Mouse (Mus musculus) liver, embryonic 11.5 days (tissue): ENCODE results near the gene Rnf186. TPM values are rescaled to one million over a fixed set of nuclear protein-coding genes. Genes with fewer than 3 reads are reported as not detected.
A peak's percentile ranks its signal among the peaks of the same experiment; 100 is the strongest.

Experiments
- ATAC-seq: fragments of 200-750 bp; cut with Nextera tagmentation; replicated peaks from 2 replicates; pipeline ENCODE4 v1.8.0; 2017; ENCODE audit warnings: moderate number of reproducible peaks, mild to moderate bottlenecking, moderate TSS enrichment, moderate library complexity; ENCODE audit not compliant: low FRiP score
- DNase-seq: peaks from one replicate; pipeline ENCODE4 v3.0.0-alpha.2; 2017; ENCODE audit warnings: low spot score
- H3K27ac ChIP-seq: fragments of 300-500 bp; sonication (generic); 2 replicates; pipeline ENCODE4 v1.5.1; 2014; ENCODE audit warnings: mild to moderate bottlenecking, low read depth, low read length, control low read depth
- H3K27me3 ChIP-seq: fragments of 300-500 bp; sonication (generic); replicated peaks from 2 replicates; pipeline ENCODE4 v1.6.1; 2014; ENCODE audit warnings: low read length, mixed read lengths; ENCODE audit not compliant: control insufficient read depth, insufficient read depth
- H3K36me3 ChIP-seq: fragments of 300-500 bp; sonication (generic); 2 replicates; pipeline ENCODE4 v1.6.1; 2014; ENCODE audit warnings: mild to moderate bottlenecking, low read length, moderate library complexity, mixed read lengths; ENCODE audit not compliant: control insufficient read depth, insufficient read depth
- H3K4me1 ChIP-seq: fragments of 300-500 bp; sonication (generic); replicated peaks from 2 replicates; pipeline ENCODE4 v1.6.1; 2014; ENCODE audit warnings: low read length, mixed read lengths; ENCODE audit not compliant: control insufficient read depth, insufficient read depth
- H3K4me2 ChIP-seq: fragments of 300-500 bp; sonication (generic); 2 replicates; pipeline ENCODE4 v1.6.1; 2014; ENCODE audit warnings: mild to moderate bottlenecking, control low read depth, moderate library complexity
- H3K4me3 ChIP-seq: fragments of 300-500 bp; sonication (generic); 2 replicates; pipeline ENCODE4 v1.5.1; 2014; ENCODE audit warnings: low read depth, low read length, control low read depth
- H3K9ac ChIP-seq: fragments of 300-500 bp; sonication (generic); 2 replicates; pipeline ENCODE4 v1.6.1; 2014; ENCODE audit warnings: low read depth, low read length, control low read depth
- H3K9me3 ChIP-seq: fragments of 300-500 bp; sonication (generic); 2 replicates; pipeline ENCODE4 v1.6.1; 2016; ENCODE audit warnings: low read length, inconsistent platforms, mixed read lengths; ENCODE audit not compliant: control insufficient read depth
- whole genome bisulfite sequencing: fragments of 180-500 bp; shearing (Covaris S2); extraction: QIAGEN DNeasy Blood & Tissue Kit; methylation state at CpG from one replicate; pipeline ENCODE4 v1.1.7; 2014; 5-methylcytosine and 5-hydroxymethylcytosine counted together
- polyA plus RNA-seq: library from polyadenylated mRNA; unstranded; fragments of >200 nt; fragmentation: Nextera tagmentation; extraction: Ambion mirVana; gene quantifications from 2 replicates; pipeline ENCODE4 v1.2.1, GENCODE M21; 2014

Gene Rnf186
- not detected in 2 replicates for polyA plus RNA-seq

- H3K4me3 ChIP-seq: no peak within 1 kb of the TSS
- H3K4me1 ChIP-seq: peaks cover 3% of the 10 kb centered on the region; the same call in 1 of the 2 replicates
- H3K27ac ChIP-seq: no peak within 1 kb of the TSS
- DNase-seq (no peak), ATAC-seq (no peak)
- H3K36me3 ChIP-seq: no peaks in the 10 kb centered on the region
- whole genome bisulfite sequencing: 74% methylated on average over 13 of the region's 13 CpGs
- H3K9ac ChIP-seq: no peak within 1 kb of the TSS
- H3K4me2 ChIP-seq: no peak within 1 kb of the TSS
- no peaks in the 10 kb centered on the region for H3K27me3 ChIP-seq
- H3K9me3 ChIP-seq: no peaks in the 10 kb centered on the region
Measured at GRCm38 (mm10) chr4:138966866-138967265, at the start of gene Rnf186. TSS of gene Rnf186 (plus strand) at chr4:138967112.

DNA sequence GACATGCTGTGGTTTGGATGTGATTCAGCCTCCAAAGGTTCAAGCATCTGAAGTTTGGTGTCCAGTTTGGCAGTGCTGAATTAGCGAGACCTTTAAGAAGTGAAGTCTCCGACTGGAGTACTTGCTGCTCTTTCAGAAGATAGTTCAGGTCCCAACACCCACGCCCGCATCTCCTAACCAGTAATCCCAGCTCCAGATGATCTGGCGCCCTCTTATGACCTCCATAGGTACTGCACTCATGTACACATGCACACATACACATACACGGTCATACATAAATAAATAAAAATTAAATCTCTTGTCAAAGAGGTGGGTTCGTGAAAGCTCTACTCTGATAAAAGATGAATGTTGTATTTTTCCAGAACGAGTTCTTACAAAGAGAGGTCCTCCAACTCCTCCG, 49.6 kb upstream of the Rnf186 start:
- no peak overlapping the region for H3K9ac ChIP-seq
- no peak overlapping the region for H3K27ac ChIP-seq
- DNase-seq (no peak), ATAC-seq (no peak)
- 73% methylated on average over 9 of the region's 9 CpGs for WGBS
- peaks cover 7% of the 10 kb centered on the region for H3K27me3 ChIP-seq
- H3K9me3 ChIP-seq: no peaks in the 10 kb centered on the region
- H3K4me3 ChIP-seq: no peak overlapping the region
- peaks cover 6% of the 10 kb centered on the region; the same call in 1 of the 2 replicates for H3K4me1 ChIP-seq
- no peak overlapping the region for H3K4me2 ChIP-seq
- H3K36me3 ChIP-seq: no peaks in the 10 kb centered on the region

- H3K27ac ChIP-seq: no peak overlapping the region
- H3K4me2 ChIP-seq: peak overlapping the region; percentile 32; the same call in 1 of the 2 replicates
- no peak for ATAC-seq
- no peak overlapping the region for H3K4me3 ChIP-seq
- H3K27me3 ChIP-seq: peaks cover 7% of the 10 kb centered on the region
- H3K4me1 ChIP-seq: no peaks in the 10 kb centered on the region
- 41% methylated on average over 20 of the region's 20 CpGs for WGBS
- H3K9ac ChIP-seq: no peak overlapping the region
- no peak for DNase-seq
- H3K36me3 ChIP-seq: no peaks in the 10 kb centered on the region
- H3K9me3 ChIP-seq: no peaks in the 10 kb centered on the region
Measured at GRCm38 (mm10) chr4:138921254-138922130, 45.4 kb upstream of the Rnf186 start.

- peak; percentile 88 for DNase-seq
- no peak overlapping the region for H3K9ac ChIP-seq
- H3K36me3 ChIP-seq: no peaks in the 10 kb centered on the region
- peak overlapping the region; percentile 32; the same call in 1 of the 2 replicates for H3K4me2 ChIP-seq
- no peak overlapping the region for H3K27ac ChIP-seq
- H3K4me3 ChIP-seq: no peak overlapping the region
- WGBS: 4% methylated on average over 11 of the region's 11 CpGs
- H3K9me3 ChIP-seq: no peaks in the 10 kb centered on the region
- peak; percentile 39; the same call in 1 of the 2 replicates for ATAC-seq
- peaks cover 7% of the 10 kb centered on the region for H3K27me3 ChIP-seq
- H3K4me1 ChIP-seq: no peaks in the 10 kb centered on the region
Measured at GRCm38 (mm10) chr4:138922131-138922459, 44.8 kb upstream of the Rnf186 start.

- WGBS: 44% methylated on average over 2 of the region's 2 CpGs
Measured at GRCm38 (mm10) chr4:138925561-138925960, 41.4 kb upstream of the Rnf186 start.

GRCm38 (mm10) chr4:138933862-138934261, 33.0 kb upstream of the Rnf186 start:
- no peak overlapping the region for H3K27ac ChIP-seq
- H3K4me3 ChIP-seq: no peak overlapping the region
- no peak overlapping the region for H3K4me2 ChIP-seq
- ATAC-seq (no peak), DNase-seq (no peak)
- 45% methylated on average over 3 of the region's 3 CpGs for WGBS
- H3K9ac ChIP-seq: no peak overlapping the region
- H3K9me3 ChIP-seq: no peaks in the 10 kb centered on the region
- H3K36me3 ChIP-seq: no peaks in the 10 kb centered on the region
- no peaks in the 10 kb centered on the region for H3K27me3 ChIP-seq
- H3K4me1 ChIP-seq: no peaks in the 10 kb centered on the region

More at GRCm38 (mm10) chr4:138925561-138925960, 41.4 kb upstream of the Rnf186 start:
- Histone ChIP-seq H3K36me3 (no peaks in the 10 kb centered on the region), H3K4me2 (no peak overlapping the region), H3K9me3 (no peaks in the 10 kb centered on the region), H3K9ac (no peak overlapping the region), H3K27ac (no peak overlapping the region), H3K27me3 (peaks cover 7% of the 10 kb centered on the region), H3K4me3 (no peak overlapping the region), H3K4me1 (no peaks in the 10 kb centered on the region)
- ATAC-seq (no peak), DNase-seq (no peak)

- Histone ChIP-seq H3K4me2 (no peak overlapping the region), H3K9ac (no peak overlapping the region), H3K4me1 (no peaks in the 10 kb centered on the region), H3K27me3 (no peaks in the 10 kb centered on the region), H3K36me3 (no peaks in the 10 kb centered on the region), H3K4me3 (no peak overlapping the region), H3K9me3 (no peaks in the 10 kb centered on the region), H3K27ac (no peak overlapping the region)
- DNase-seq (no peak), ATAC-seq (no peak)
- 78% methylated on average over 11 of the region's 11 CpGs for WGBS
Measured at GRCm38 (mm10) chr4:138934456-138935145, 32.3 kb upstream of the Rnf186 start.

DNA sequence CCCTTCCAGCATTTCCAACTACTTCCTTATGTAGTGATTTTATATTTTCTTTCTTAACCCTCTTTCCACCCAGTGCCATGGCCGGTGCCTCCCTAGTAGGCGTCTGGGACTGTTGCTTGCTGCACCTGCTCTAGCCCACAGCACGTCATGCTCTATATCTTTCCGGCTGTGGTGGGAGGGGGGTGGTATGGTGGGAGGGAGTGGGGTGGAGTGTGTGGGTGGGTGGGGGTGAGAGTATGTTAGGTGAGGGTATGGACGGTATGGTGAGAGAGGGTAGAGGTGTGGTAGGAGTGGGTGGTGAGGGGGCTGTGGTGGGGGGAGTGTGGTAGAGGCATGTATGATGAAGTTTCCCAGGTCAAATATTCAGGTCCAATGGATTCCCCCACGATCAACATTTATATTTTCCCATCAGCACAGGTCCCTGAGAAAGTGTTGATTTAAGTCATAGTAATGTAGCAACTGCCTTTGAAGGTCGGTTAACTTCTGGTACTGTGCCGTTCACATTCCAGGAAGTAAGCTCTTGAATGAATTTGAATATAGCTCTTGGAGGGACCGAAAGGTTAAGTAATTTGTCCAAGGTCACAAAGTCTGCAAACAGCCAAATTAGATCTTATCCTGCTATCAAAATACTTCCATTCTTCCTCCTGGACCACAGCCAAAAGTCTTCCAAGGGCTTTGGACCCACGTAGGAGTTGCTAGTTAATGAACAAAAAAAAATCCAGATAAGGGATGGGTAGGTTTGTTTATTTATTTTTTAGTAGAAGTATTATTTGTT, 28.2 kb upstream of the Rnf186 start:
- Histone ChIP-seq H3K27ac (no peak overlapping the region), H3K27me3 (no peaks in the 10 kb centered on the region), H3K4me3 (no peak overlapping the region), H3K9me3 (no peaks in the 10 kb centered on the region), H3K36me3 (no peaks in the 10 kb centered on the region), H3K4me2 (no peak overlapping the region), H3K4me1 (no peaks in the 10 kb centered on the region), H3K9ac (no peak overlapping the region)
- WGBS: 74% methylated on average over 10 of the region's 10 CpGs
- ATAC-seq: no peak
- no peak for DNase-seq
